Mouse (Mus musculus) limb, embryonic 15.5 days (tissue): ENCODE data around the gene Crhr2. TPM values are rescaled to one million over a fixed set of nuclear protein-coding genes. Genes with fewer than 3 reads are reported as not detected.

Experiments used
- polyA plus RNA-seq: library from polyadenylated mRNA; unstranded; fragments of >200 nt; fragmentation: Nextera tagmentation; extraction: Ambion mirVana; gene quantifications from 2 replicates; pipeline ENCODE4 v1.2.1, GENCODE M21; 2015

Gene Crhr2
- polyA plus RNA-seq, 1 experiment from 2014 or later, result 0.20 TPM

Other genes starting within 250 kb of the Crhr2 start
- gene Nod1, start 160.4 kb downstream of the Crhr2 start, polyA plus RNA-seq, result 12.3 and 13.3 TPM in 2 replicates
- gene Ggct, start 140.1 kb downstream of the Crhr2 start, polyA plus RNA-seq, result 31.1 and 37.6 TPM in 2 replicates
- 149 and 156 TPM in 2 replicates for gene Gars, start 95.0 kb downstream of the Crhr2 start, polyA plus RNA-seq
- gene Inmt, start 42.0 kb upstream of the Crhr2 start, polyA plus RNA-seq, result 0.18 and 0.38 TPM in 2 replicates
- gene Mindy4, start 70.4 kb upstream of the Crhr2 start, polyA plus RNA-seq, result 15.0 and 15.2 TPM in 2 replicates
- gene Aqp1, start 203.4 kb upstream of the Crhr2 start, polyA plus RNA-seq, result 119 and 122 TPM in 2 replicates
- not detected in 2 replicates for gene Ghrhr, start 243.3 kb upstream of the Crhr2 start, polyA plus RNA-seq